Mouse (Mus musculus) limb, embryonic 11.5 days (tissue): ENCODE measurements around the gene Shc3. TPM values are rescaled to one million over a fixed set of nuclear protein-coding genes. Genes with fewer than 3 reads are reported as not detected.

ENCODE experiments used
- ATAC-seq: fragments of 200-750 bp; cut with Nextera tagmentation; 2 replicates; pipeline ENCODE4 v1.8.0; 2017; ENCODE audit warnings: low read depth; ENCODE audit not compliant: insufficient number of reproducible peaks, low FRiP score, low TSS enrichment
- DNase-seq: peaks from one replicate; pipeline ENCODE4 v3.0.0-alpha.2; 2015; ENCODE audit warnings: low spot score
- H3K27ac ChIP-seq: fragments of 300-500 bp; sonication (generic); replicated peaks from 2 replicates; pipeline ENCODE4 v1.5.1; 2014; ENCODE audit warnings: low read depth, mild to moderate bottlenecking, low read length
- H3K27me3 ChIP-seq: fragments of 300-500 bp; sonication (generic); 2 replicates; pipeline ENCODE4 v1.6.1; 2014; ENCODE audit warnings: mild to moderate bottlenecking, low read length, mixed read lengths; ENCODE audit not compliant: control insufficient read depth, insufficient read depth
- H3K36me3 ChIP-seq: fragments of 300-500 bp; sonication (generic); 2 replicates; pipeline ENCODE4 v1.6.1; 2014; ENCODE audit warnings: mild to moderate bottlenecking, low read length, moderate library complexity, mixed read lengths; ENCODE audit not compliant: control insufficient read depth, insufficient read depth
- H3K4me1 ChIP-seq: fragments of 300-500 bp; sonication (generic); 2 replicates; pipeline ENCODE4 v1.6.1; 2014; ENCODE audit warnings: low read length, mixed read lengths; ENCODE audit not compliant: control insufficient read depth, insufficient read depth
- H3K4me2 ChIP-seq: fragments of 300-500 bp; sonication (generic); 2 replicates; pipeline ENCODE4 v1.6.1; 2014; ENCODE audit warnings: low read depth, mild to moderate bottlenecking, moderate library complexity; ENCODE audit not compliant: severe bottlenecking
- H3K4me3 ChIP-seq: fragments of 300-500 bp; sonication (generic); 2 replicates; pipeline ENCODE4 v1.5.1; 2014; ENCODE audit warnings: low read depth, low read length
- H3K9ac ChIP-seq: fragments of 300-500 bp; sonication (generic); 2 replicates; pipeline ENCODE4 v1.6.1; 2014; ENCODE audit warnings: mild to moderate bottlenecking, low read length
- H3K9me3 ChIP-seq: fragments of 300-500 bp; sonication (generic); 2 replicates; pipeline ENCODE4 v1.6.1; 2016; ENCODE audit warnings: low read length; ENCODE audit not compliant: control insufficient read depth
- WGBS: fragments of 180-500 bp; shearing (Covaris S2); extraction: QIAGEN DNeasy Blood & Tissue Kit; methylation state at CpG from one replicate; pipeline ENCODE4 v1.1.7; 2014; 5-methylcytosine and 5-hydroxymethylcytosine counted together
- polyA plus RNA-seq: library from polyadenylated mRNA; unstranded; fragments of >200 nt; fragmentation: Nextera tagmentation; extraction: Ambion mirVana; gene quantifications from 2 replicates; pipeline ENCODE4 v1.2.1, GENCODE M21; 2014

Shc3 gene
- polyA plus RNA-seq, 1 experiment from 2014 or later: 0.32 TPM

GRCm38 (mm10) chr13:51490195-51490594 lies 79.0 kb downstream of the Shc3 start:
- no peak for ATAC-seq
- Histone ChIP-seq H3K4me1 (no peaks in the 10 kb centered on the region), H3K27me3 (no peaks in the 10 kb centered on the region), H3K4me3 (no peak overlapping the region), H3K36me3 (no peaks in the 10 kb centered on the region), H3K4me2 (no peak overlapping the region), H3K27ac (no peak overlapping the region), H3K9me3 (no peaks in the 10 kb centered on the region), H3K9ac (no peak overlapping the region)
- 92% methylated on average over 6 of the region's 6 CpGs for WGBS
- no peak for DNase-seq

- Histone ChIP-seq H3K9me3 (no peaks in the 10 kb centered on the region), H3K27ac (no peak overlapping the region), H3K36me3 (no peaks in the 10 kb centered on the region), H3K27me3 (no peaks in the 10 kb centered on the region), H3K4me2 (no peak overlapping the region), H3K4me3 (no peak overlapping the region), H3K4me1 (no peaks in the 10 kb centered on the region), H3K9ac (no peak overlapping the region)
- ATAC-seq (no peak), DNase-seq (no peak)
- WGBS: 69% methylated on average over 3 of the region's 3 CpGs
Measured at GRCm38 (mm10) chr13:51488945-51489344, 80.3 kb downstream of the Shc3 start.

GRCm38 (mm10) chr13:51485291-51485690 lies 83.9 kb downstream of the Shc3 start:
- H3K9ac ChIP-seq: no peak overlapping the region
- H3K36me3 ChIP-seq: no peaks in the 10 kb centered on the region
- H3K4me2 ChIP-seq: no peak overlapping the region
- H3K9me3 ChIP-seq: no peaks in the 10 kb centered on the region
- no peaks in the 10 kb centered on the region for H3K4me1 ChIP-seq
- 86% methylated on average over 9 of the region's 9 CpGs for WGBS
- no peak overlapping the region for H3K4me3 ChIP-seq
- H3K27ac ChIP-seq: no peak overlapping the region
- no peaks in the 10 kb centered on the region for H3K27me3 ChIP-seq
- no peak for ATAC-seq
- DNase-seq: no peak

- DNase-seq (no peak), ATAC-seq (no peak)
- Histone ChIP-seq H3K27ac (no peak overlapping the region), H3K9ac (no peak overlapping the region), H3K27me3 (no peaks in the 10 kb centered on the region), H3K4me1 (no peaks in the 10 kb centered on the region), H3K4me3 (no peak overlapping the region), H3K36me3 (no peaks in the 10 kb centered on the region), H3K4me2 (no peak overlapping the region), H3K9me3 (no peaks in the 10 kb centered on the region)
- 85% methylated on average over 11 of the region's 11 CpGs for WGBS
Measured at GRCm38 (mm10) chr13:51482786-51483185, 86.4 kb downstream of the Shc3 start.

- Histone ChIP-seq H3K4me2 (no peak overlapping the region), H3K27me3 (no peaks in the 10 kb centered on the region), H3K9ac (no peak overlapping the region), H3K4me3 (no peak overlapping the region), H3K9me3 (no peaks in the 10 kb centered on the region), H3K27ac (no peak overlapping the region), H3K36me3 (no peaks in the 10 kb centered on the region), H3K4me1 (no peaks in the 10 kb centered on the region)
- no peak for ATAC-seq
- DNase-seq: no peak
- 74% methylated on average over 11 of the region's 11 CpGs for WGBS
Measured at GRCm38 (mm10) chr13:51480341-51481011, 88.7 kb downstream of the Shc3 start.

- H3K4me1 ChIP-seq: no peaks in the 10 kb centered on the region
- DNase-seq: no peak
Measured at GRCm38 (mm10) chr13:51479826-51480225, 89.4 kb downstream of the Shc3 start.

GRCm38 (mm10) chr13:51476991-51477390 lies 92.2 kb downstream of the Shc3 start:
- H3K27ac ChIP-seq: no peak overlapping the region
- no peaks in the 10 kb centered on the region for H3K27me3 ChIP-seq
- 88% methylated on average over 10 of the region's 10 CpGs for WGBS
- no peaks in the 10 kb centered on the region for H3K4me1 ChIP-seq
- H3K36me3 ChIP-seq: no peaks in the 10 kb centered on the region
- H3K4me2 ChIP-seq: no peak overlapping the region
- no peaks in the 10 kb centered on the region for H3K9me3 ChIP-seq
- H3K9ac ChIP-seq: no peak overlapping the region
- ATAC-seq (no peak), DNase-seq (no peak)
- H3K4me3 ChIP-seq: no peak overlapping the region

More at GRCm38 (mm10) chr13:51479826-51480225, 89.4 kb downstream of the Shc3 start:
- no peak overlapping the region for H3K4me3 ChIP-seq
- WGBS: 84% methylated on average over 11 of the region's 11 CpGs
- no peak overlapping the region for H3K27ac ChIP-seq
- no peaks in the 10 kb centered on the region for H3K27me3 ChIP-seq
- H3K36me3 ChIP-seq: no peaks in the 10 kb centered on the region
- H3K9ac ChIP-seq: no peak overlapping the region
- H3K4me2 ChIP-seq: no peak overlapping the region
- no peaks in the 10 kb centered on the region for H3K9me3 ChIP-seq
- no peak for ATAC-seq

GRCm38 (mm10) chr13:51468697-51469250 lies 100.4 kb downstream of the Shc3 start:
- H3K36me3 ChIP-seq: no peaks in the 10 kb centered on the region
- ATAC-seq (no peak), DNase-seq (no peak)
- 80% methylated on average over 17 of the region's 17 CpGs for WGBS
- H3K4me2 ChIP-seq: no peak overlapping the region
- no peak overlapping the region for H3K9ac ChIP-seq
- no peaks in the 10 kb centered on the region for H3K9me3 ChIP-seq
- 0 out of 2 replicates have a peak, but pooled peaks cover 5% of the 10 kb centered on the region for H3K4me1 ChIP-seq
- no peak overlapping the region for H3K27ac ChIP-seq
- H3K4me3 ChIP-seq: no peak overlapping the region
- no peaks in the 10 kb centered on the region for H3K27me3 ChIP-seq
